Mouse (Mus musculus): ENCODE results near the gene Sart1. TPM values are rescaled to one million over a fixed set of nuclear protein-coding genes. Genes with fewer than 3 reads are reported as not detected.

The Sart1 gene
- total RNA-seq, 1 experiment, result 111 TPM

GRCm38 (mm10) chr19:5420579-5420978, 32.1 kb upstream of the Sart1 start:
- Histone ChIP-seq H3K4me3 (ENCODE audit: insufficient read depth in 1 of 2, low read depth in 1 of 2, low read length in 2 of 2, poor library complexity in 1 of 2, severe bottlenecking in 1 of 2) (no peak overlapping the region), H3K4me1 (ENCODE audit: control insufficient read depth in 2 of 2, insufficient read depth in 2 of 2, low read length in 2 of 2, poor library complexity in 1 of 2) (peaks cover 3 to 6% of the 10 kb centered on the region in 2 experiments; a peak in 2 of 4 replicates), H3K36me3 (ENCODE audit: control insufficient read depth, insufficient read depth, low read length, poor library complexity, severe bottlenecking) (peaks cover 10% of the 10 kb centered on the region; the same call in 1 of the 2 replicates), H3K9me3 (ENCODE audit: control insufficient read depth, insufficient read depth, low read depth, low read length) (no peaks in the 10 kb centered on the region), H3K9ac (ENCODE audit: insufficient read depth, low read depth, low read length, poor library complexity, severe bottlenecking) (no peak overlapping the region), H3K27ac (ENCODE audit: insufficient read depth, low read depth, low read length, poor library complexity, severe bottlenecking) (no peak overlapping the region)
- in situ Hi-C loops (cut with MboI; ENCODE audit: low sequenced_read_pairs in 2 of 2, unreplicated experiment in 2 of 2), result no loop called here
- no peak for TF ChIP-seq MAFK (IDR thresholded peaks at IDR 0.05; ENCODE audit: insufficient read depth, low read depth, low read length)
- TF ChIP-seq HCFC1 (IDR thresholded peaks at IDR 0.05; ENCODE audit: borderline replicate concordance, insufficient read depth, low read length), result no peak
- no peak for TF ChIP-seq ZC3H11A (IDR thresholded peaks at IDR 0.05; ENCODE audit: borderline replicate concordance, low read depth, low read length)
- no peak for TF ChIP-seq CHD2 (IDR thresholded peaks at IDR 0.05; ENCODE audit: low read depth, low read length)
- no peak for TF ChIP-seq ZNF384 (IDR thresholded peaks at IDR 0.05; ENCODE audit: low read depth, low read length)
- no peak for DNase-seq (ENCODE audit: low read depth, low spot score)

DNA sequence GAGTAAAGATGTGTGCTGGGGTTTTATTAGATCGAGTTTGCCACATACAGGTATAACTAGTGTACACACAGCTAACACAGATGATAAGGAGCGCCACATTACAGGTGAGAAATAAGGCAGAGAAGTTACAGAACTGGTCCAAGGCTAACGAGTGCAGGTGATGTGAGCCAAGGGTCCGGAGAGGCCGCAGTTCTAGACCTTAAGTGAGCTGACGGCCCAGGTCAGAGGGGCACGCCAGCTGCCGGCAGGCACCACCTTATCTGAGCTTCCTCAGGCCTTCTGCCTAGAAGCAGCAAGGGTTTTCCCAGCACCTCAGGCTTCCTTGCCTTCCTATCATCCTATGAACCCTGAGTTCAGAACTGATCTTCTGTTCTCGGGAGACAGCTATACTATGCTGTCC, 31.1 kb upstream of the Sart1 start:
- in situ Hi-C loops (cut with MboI; ENCODE audit: low sequenced_read_pairs in 2 of 2, unreplicated experiment in 2 of 2), result no loop called here
- H3K9me3 ChIP-seq (ENCODE audit: control insufficient read depth, insufficient read depth, low read depth, low read length), result no peaks in the 10 kb centered on the region
- H3K4me1 ChIP-seq (ENCODE audit: control insufficient read depth in 2 of 2, insufficient read depth in 2 of 2, low read length in 2 of 2, poor library complexity in 1 of 2), result peaks cover 3 to 6% of the 10 kb centered on the region in 2 experiments; a peak in 2 of 4 replicates
- no peak for DNase-seq (ENCODE audit: low read depth, low spot score)
- peaks cover 10% of the 10 kb centered on the region; the same call in 1 of the 2 replicates for H3K36me3 ChIP-seq (ENCODE audit: control insufficient read depth, insufficient read depth, low read length, poor library complexity, severe bottlenecking)
- no peak overlapping the region for H3K27ac ChIP-seq (ENCODE audit: insufficient read depth, low read depth, low read length, poor library complexity, severe bottlenecking)
- no peak overlapping the region for H3K9ac ChIP-seq (ENCODE audit: insufficient read depth, low read depth, low read length, poor library complexity, severe bottlenecking)
- H3K4me3 ChIP-seq (ENCODE audit: insufficient read depth in 1 of 2, low read depth in 1 of 2, low read length in 2 of 2, poor library complexity in 1 of 2, severe bottlenecking in 1 of 2), result no peak overlapping the region
- TF ChIP-seq MAFK (IDR thresholded peaks at IDR 0.05; ENCODE audit: insufficient read depth, low read depth, low read length) (no peak), ZNF384 (IDR thresholded peaks at IDR 0.05; ENCODE audit: low read depth, low read length) (no peak), CHD2 (IDR thresholded peaks at IDR 0.05; ENCODE audit: low read depth, low read length) (no peak), HCFC1 (IDR thresholded peaks at IDR 0.05; ENCODE audit: borderline replicate concordance, insufficient read depth, low read length) (no peak), ZC3H11A (IDR thresholded peaks at IDR 0.05; ENCODE audit: borderline replicate concordance, low read depth, low read length) (no peak)

- in situ Hi-C loops (cut with MboI; ENCODE audit: low sequenced_read_pairs in 2 of 2, unreplicated experiment in 2 of 2), result no loop called here
- H3K9me3 ChIP-seq (ENCODE audit: control insufficient read depth, insufficient read depth, low read depth, low read length), result no peaks in the 10 kb centered on the region
- no peak for DNase-seq (ENCODE audit: low read depth, low spot score)
- H3K27ac ChIP-seq (ENCODE audit: insufficient read depth, low read depth, low read length, poor library complexity, severe bottlenecking), result no peak overlapping the region
- peaks cover 10% of the 10 kb centered on the region; the same call in 1 of the 2 replicates for H3K36me3 ChIP-seq (ENCODE audit: control insufficient read depth, insufficient read depth, low read length, poor library complexity, severe bottlenecking)
- no peak overlapping the region for H3K9ac ChIP-seq (ENCODE audit: insufficient read depth, low read depth, low read length, poor library complexity, severe bottlenecking)
- TF ChIP-seq ZNF384 (IDR thresholded peaks at IDR 0.05; ENCODE audit: low read depth, low read length), result no peak
- no peak for TF ChIP-seq MAFK (IDR thresholded peaks at IDR 0.05; ENCODE audit: insufficient read depth, low read depth, low read length)
- TF ChIP-seq CHD2 (IDR thresholded peaks at IDR 0.05; ENCODE audit: low read depth, low read length), result no peak
- TF ChIP-seq ZC3H11A (IDR thresholded peaks at IDR 0.05; ENCODE audit: borderline replicate concordance, low read depth, low read length), result no peak
- no peak for TF ChIP-seq HCFC1 (IDR thresholded peaks at IDR 0.05; ENCODE audit: borderline replicate concordance, insufficient read depth, low read length)
- peaks cover 3 to 5% of the 10 kb centered on the region in 2 experiments; a peak in 2 of 4 replicates for H3K4me1 ChIP-seq (ENCODE audit: control insufficient read depth in 2 of 2, insufficient read depth in 2 of 2, low read length in 2 of 2, poor library complexity in 1 of 2)
- no peak overlapping the region for H3K4me3 ChIP-seq (ENCODE audit: insufficient read depth in 1 of 2, low read depth in 1 of 2, low read length in 2 of 2, poor library complexity in 1 of 2, severe bottlenecking in 1 of 2)
Measured at GRCm38 (mm10) chr19:5418750-5419466, 30.4 kb upstream of the Sart1 start.

DNA sequence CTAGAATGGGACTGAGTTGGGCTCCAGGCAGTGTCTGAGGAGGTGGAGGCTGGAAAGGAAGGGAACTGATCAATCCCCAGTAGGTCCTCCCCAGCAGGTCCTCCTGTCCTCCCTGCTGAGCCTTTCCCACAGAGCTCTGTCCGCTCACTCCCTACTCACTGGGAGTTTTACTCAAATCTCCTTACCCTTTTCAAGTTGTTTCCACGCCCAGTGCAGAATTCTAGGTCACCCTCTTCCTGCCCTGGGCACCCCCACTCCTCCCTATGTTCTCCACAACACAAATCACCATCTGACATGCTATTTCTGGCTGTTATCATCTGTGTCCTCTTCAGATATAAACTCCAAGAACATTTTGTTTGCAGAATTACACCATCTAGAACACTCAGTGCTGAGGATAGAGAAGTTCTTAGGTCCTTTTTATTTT, 26.0 kb upstream of the Sart1 start:
- H3K9ac ChIP-seq (ENCODE audit: insufficient read depth, low read depth, low read length, poor library complexity, severe bottlenecking), result no peak overlapping the region
- no peak overlapping the region for H3K27ac ChIP-seq (ENCODE audit: insufficient read depth, low read depth, low read length, poor library complexity, severe bottlenecking)
- H3K4me1 ChIP-seq (ENCODE audit: control insufficient read depth in 2 of 2, insufficient read depth in 2 of 2, low read length in 2 of 2, poor library complexity in 1 of 2), result no peaks in the 10 kb centered on the region
- no peak for DNase-seq (ENCODE audit: low read depth, low spot score)
- no peaks in the 10 kb centered on the region for H3K9me3 ChIP-seq (ENCODE audit: control insufficient read depth, insufficient read depth, low read depth, low read length)
- in situ Hi-C loops (cut with MboI; ENCODE audit: low sequenced_read_pairs in 2 of 2, unreplicated experiment in 2 of 2), result no loop called here
- no peaks in the 10 kb centered on the region for H3K36me3 ChIP-seq (ENCODE audit: control insufficient read depth, insufficient read depth, low read length, poor library complexity, severe bottlenecking)
- no peak for TF ChIP-seq MAFK (IDR thresholded peaks at IDR 0.05; ENCODE audit: insufficient read depth, low read depth, low read length)
- no peak for TF ChIP-seq ZC3H11A (IDR thresholded peaks at IDR 0.05; ENCODE audit: borderline replicate concordance, low read depth, low read length)
- no peak for TF ChIP-seq ZNF384 (IDR thresholded peaks at IDR 0.05; ENCODE audit: low read depth, low read length)
- TF ChIP-seq CHD2 (IDR thresholded peaks at IDR 0.05; ENCODE audit: low read depth, low read length), result no peak
- no peak for TF ChIP-seq HCFC1 (IDR thresholded peaks at IDR 0.05; ENCODE audit: borderline replicate concordance, insufficient read depth, low read length)
- no peak overlapping the region for H3K4me3 ChIP-seq (ENCODE audit: insufficient read depth in 1 of 2, low read depth in 1 of 2, low read length in 2 of 2, poor library complexity in 1 of 2, severe bottlenecking in 1 of 2)

Measured in ES-E14 (cell line).